Mouse (Mus musculus) fat pad, adult 2 months (tissue): ENCODE measurements around the gene Nr5a2.
"Not testable (repeated sequence)": the region's sequence is repeated elsewhere in the genome, so short reads cannot be mapped to it uniquely, and the experiment has no call there.

Experiments
- DNase-seq: peaks from one replicate; pipeline ENCODE4 v3.0.0-alpha.2; 2011; ENCODE audit warnings: low read depth, low spot score; ENCODE audit errors: extremely low read depth

Nr5a2 gene

DNA sequence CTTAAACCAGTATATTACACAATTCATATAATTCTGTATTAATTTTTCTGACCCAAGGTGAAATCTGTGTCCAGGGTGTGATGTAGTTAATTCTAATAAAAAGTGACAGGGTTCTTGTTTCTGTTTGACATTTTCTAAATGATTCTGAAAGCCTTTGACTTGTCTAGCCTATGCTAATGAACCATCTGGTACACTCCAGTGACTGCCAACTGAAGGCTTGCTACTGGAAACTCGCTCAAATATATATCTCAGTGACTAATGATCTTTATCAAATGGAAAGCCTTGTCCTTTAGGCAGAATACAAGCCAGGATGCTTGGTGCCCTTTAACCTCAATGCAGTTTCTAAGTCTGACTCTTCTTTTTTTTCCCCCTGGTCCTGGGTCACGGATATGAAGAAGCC lies 114.2 kb downstream of the Nr5a2 start:
- DNase-seq: no peak

DNA sequence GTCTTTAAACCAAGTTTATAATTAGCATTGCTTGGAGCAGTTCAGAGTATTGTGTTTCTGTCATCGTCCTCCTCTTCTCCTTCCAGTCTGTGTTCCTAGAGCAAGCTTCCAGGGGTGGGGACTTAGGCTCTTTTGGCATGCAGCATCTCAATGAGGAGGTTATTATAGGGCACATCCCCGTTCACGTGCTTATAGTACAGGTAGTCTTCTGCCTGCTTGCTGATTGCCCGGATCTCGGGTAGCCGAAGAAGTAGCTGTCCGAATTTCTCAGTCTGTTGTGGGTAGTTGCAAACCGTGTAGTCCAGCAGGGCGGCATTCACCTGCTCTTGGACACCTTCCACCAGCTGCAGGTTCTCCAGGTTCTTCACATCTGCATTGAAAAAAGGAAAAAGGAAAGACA lies 114.9 kb downstream of the Nr5a2 start:
- DNase-seq: no peak

DNA sequence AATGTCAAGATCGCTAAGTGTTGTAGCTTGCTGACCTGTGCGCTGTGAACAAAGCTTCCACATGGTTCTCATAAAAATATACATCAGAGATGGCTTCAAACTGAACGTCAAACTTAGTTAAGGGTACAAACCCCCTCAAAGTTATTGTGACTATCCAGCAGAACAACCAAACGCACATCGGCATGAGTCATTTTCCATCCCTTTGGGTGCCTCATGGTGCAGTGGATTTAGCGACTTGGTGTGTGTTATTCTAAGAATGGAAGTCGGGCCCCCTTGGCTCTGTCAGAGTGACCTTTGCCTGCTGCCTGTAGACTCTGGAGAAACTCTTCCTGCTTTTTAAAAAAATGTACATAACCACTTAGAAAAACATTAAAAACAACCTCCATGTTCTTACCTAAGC lies 119.7 kb downstream of the Nr5a2 start:
- DNase-seq: no peak

DNA sequence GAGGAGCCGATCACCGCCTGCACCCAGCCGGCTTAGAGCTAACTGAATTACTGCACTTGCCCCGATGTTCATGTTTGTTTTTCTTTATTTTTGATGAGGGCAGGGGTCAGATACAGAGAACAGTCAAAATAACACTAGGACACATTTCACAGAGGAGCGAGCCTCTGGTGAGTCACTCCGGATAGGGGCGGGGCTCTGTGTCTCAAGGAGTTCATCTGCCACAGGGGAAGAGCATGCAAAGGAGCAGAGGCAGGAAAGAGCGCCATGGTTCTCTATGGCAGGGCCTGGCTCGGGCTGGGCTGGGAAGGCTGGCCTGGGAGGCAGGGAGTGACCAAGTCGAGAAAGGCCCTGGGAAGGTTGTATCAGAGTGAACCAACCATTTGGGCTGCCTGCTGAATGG lies 121.0 kb downstream of the Nr5a2 start:
- DNase-seq: no peak

DNA sequence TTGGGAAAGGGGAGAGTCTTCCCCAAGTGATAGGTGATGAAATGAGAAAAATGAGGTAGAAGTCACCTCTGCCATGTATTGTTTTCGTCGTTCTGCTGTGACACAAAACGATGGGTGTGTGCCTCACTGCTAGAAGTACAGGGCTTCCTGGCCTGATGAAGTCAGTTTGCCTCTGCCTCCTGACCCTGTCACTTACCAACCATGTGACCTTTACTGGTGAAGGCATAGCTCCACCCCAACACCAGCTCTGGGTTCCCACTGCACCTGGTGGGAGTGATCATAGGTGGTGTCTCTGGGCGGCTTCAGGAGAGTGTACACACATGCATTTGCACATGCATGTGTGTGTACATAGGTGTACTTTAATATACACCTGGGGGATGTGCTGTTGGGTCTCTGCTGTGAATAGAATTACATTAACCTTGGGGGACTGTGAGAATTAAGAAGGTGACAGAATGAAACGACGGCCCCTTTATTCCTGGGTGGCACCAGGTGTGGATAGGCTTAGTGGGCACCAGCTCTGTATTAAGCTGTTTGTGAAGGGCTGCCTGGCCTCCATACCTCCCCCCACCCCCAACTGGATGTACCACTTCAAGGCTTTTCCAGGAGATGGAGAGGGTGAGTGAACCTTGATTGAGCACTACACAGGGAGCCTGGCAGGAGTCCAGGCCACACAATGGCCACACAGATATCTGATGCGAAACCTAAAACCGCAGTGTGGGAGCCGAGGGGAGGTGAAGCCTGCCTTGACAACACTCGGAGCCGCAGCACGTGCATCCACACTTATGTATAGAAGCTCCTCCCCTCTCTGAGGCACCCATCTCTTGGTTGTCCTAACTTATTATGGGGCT lies 127.7 kb downstream of the Nr5a2 start:
- DNase-seq: no peak

DNA sequence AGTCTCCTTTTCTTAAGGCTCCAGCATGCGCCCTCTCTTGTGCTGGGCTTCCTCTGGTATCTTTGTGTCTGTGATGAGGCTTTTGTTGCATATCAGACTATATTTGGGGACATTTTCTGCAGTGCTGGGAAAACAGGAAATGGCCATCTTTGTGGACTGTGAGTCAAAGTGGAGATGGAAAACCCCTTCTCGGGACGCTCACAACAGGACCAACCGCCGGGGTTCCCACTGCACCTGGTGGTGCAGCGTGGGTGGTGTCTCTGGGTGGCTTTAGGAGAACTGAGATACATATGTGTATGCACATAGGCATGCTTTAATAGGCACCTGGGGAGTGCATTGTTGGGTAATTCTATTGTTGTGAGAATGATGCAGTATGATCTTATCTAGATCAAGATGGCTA lies 129.3 kb downstream of the Nr5a2 start:
- DNase-seq: no peak

DNA sequence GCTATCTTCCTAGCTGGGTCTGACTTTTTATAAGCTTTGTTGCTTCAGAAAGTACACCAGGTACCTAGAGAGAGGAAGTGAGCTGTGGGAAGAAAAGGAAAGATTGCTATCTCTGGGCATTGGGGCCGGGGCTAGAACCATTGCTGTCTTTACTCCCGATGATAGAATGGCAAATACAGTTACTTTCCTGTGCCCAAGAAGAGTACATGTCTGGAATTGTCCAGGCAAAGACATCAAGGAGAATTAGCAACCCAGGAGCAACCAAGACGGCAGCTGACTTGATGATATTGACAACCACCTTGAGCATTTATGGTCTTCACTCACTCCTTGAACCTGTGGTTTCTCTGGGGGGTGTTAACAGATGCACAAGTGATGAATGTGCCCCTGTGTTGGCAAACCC lies 130.3 kb downstream of the Nr5a2 start:
- DNase-seq: no peak

DNA sequence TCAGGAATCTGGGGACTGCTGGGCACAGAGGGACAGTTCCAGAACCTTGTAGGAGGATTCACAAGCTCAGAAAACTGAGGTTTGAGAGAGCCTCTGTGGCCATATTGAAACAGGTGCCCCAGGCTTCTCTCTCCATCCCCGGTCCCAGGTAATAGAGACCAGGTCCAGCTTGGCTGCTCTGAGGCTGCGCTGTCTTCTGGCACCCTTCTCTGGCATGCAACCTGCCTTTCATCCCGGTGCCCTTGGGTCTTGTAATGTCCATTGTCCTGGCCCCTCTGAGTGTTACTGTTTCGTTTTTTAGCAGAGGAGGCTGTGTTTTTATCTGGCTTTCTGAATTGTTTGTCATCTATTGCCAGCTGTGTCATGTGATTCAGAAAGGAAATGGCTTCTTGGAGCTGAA lies 136.4 kb downstream of the Nr5a2 start:
- DNase-seq: no peak

DNA sequence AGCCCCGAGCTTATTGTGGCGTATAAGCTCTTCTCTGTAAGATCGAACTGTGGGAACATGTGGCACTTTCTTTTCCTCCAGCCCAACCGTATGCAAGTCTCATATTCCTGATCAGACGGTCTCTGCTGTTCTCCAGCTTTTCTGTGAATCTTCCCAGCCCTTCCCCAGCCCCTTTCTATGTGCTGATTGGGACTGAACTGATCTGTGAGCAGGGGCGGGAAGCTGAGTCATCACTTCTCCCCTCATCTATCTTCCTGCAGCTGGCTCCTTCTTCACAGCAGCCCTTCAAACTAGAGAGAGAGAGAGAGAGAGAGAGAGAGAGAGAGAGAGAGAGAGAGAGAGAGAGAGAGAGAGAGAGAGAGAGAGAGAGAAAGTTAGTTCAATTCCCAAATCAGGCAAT lies 159.6 kb downstream of the Nr5a2 start:
- DNase-seq: no peak

DNA sequence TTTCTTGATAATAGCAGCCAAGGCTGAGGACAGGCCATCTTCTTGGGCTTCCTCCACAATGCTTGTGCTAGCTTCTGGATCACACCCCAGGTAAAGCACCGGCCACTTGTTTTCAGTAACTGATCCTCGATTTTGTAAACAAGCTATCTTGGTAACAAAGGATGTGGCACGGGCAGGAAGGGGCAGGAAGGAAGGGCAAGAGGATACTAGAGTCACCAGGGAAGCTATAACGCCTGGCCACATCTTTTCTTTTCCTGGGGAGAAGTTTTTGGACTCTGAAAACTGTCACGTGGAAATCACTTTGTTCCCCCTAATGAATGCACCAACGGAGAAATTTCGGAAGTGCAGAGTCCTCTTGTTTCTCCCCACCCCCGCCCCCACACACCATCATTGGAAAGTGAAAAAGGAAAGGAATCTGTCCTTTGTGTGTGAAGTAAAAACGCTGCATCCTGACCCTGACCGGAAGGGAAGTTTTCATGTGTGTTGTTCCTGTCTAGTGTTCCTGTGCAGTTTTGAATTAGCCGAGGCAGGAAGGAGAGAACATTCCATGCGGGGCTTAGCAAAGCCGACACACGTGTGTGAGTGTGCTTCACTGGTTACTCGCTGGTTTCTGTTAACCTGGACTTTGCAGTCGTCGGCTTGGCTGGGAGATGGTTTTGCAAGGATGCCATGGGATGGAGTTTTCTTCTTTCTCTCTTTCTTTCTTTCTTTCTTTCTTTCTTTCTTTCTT lies 163.7 kb downstream of the Nr5a2 start:
- DNase-seq: no peak

DNA sequence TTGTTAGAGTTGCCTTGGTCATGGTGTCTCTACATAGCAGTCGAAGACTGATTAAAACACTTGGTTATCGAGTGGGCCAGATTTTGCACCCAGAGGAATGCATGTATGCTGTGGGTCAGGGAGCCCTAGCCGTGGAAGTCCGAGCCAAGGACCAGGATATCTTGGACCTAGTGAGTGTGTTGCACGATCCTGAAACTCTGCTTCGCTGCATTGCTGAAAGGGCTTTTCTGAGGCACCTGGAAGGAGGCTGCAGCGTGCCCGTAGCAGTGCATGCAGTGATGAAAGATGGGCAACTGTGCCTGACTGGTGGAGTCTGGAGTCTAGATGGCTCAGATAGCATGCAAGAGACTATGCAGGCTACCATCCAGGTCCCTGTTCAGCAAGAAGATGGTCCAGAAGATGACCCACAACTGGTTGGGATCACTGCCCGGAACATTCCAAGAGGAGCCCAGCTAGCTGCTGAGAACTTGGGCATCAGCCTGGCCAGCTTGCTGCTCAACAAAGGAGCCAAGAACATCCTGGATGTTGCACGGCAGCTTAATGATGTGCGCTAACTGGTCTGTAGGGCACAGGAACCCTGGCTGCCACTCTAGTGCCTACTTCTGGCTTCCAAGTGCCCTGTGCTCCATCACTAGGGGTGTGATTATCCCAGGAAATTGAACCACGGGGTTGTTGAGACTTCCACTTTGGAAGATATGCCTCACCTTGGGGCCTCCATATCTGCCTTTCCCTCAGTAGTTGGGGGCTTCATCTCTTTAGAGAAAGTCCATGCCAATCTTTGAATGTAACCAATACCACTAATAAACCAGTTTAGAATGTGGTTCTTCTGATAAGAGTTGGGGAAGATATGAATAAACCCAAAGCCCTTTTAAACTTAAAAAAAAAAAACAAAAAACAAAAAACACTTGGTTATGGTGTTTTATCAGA lies 167.0 kb downstream of the Nr5a2 start:
- DNase-seq: not testable (repeated sequence)
